Mouse (Mus musculus) urinary bladder, adult 2 months (tissue): ENCODE measurements around the gene Cpsf6. TPM values are rescaled to one million over a fixed set of nuclear protein-coding genes. Genes with fewer than 3 reads are reported as not detected.

Source experiments
- DNase-seq: peaks from one replicate; pipeline ENCODE4 v3.0.0; 2022; ENCODE audit warnings: low spot score
- polyA plus RNA-seq: library from polyadenylated mRNA; depleted of rRNA; stranded (reverse); fragments of >200 nt; gene quantifications from 2 replicates; pipeline ENCODE4 v1.2.3, GENCODE M21; 2012

Gene Cpsf6
- polyA plus RNA-seq, 1 experiment, result 43.5 TPM

- DNase-seq, result no peak
Measured at GRCm38 (mm10) chr10:117413562-117414527, 34.0 kb upstream of the Cpsf6 start.

- no peak for DNase-seq
Measured at GRCm38 (mm10) chr10:117412474-117413057, 32.8 kb upstream of the Cpsf6 start.

- DNase-seq, result no peak
Measured at GRCm38 (mm10) chr10:117411716-117412473, 32.1 kb upstream of the Cpsf6 start.

GRCm38 (mm10) chr10:117411131-117411530 is 31.3 kb upstream of the Cpsf6 start:
- no peak for DNase-seq

GRCm38 (mm10) chr10:117410481-117411048 is 30.8 kb upstream of the Cpsf6 start:
- DNase-seq, result no peak

- no peak for DNase-seq
Measured at GRCm38 (mm10) chr10:117409373-117410354, 29.8 kb upstream of the Cpsf6 start.

- no peak for DNase-seq
Measured at GRCm38 (mm10) chr10:117408545-117409372, 28.9 kb upstream of the Cpsf6 start.

- DNase-seq, result no peak
Measured at GRCm38 (mm10) chr10:117407734-117408288, 28.0 kb upstream of the Cpsf6 start.

- no peak for DNase-seq
Measured at GRCm38 (mm10) chr10:117406843-117407733, 27.3 kb upstream of the Cpsf6 start.

GRCm38 (mm10) chr10:117406283-117406588 is 26.4 kb upstream of the Cpsf6 start:
- no peak for DNase-seq

GRCm38 (mm10) chr10:117405526-117406282 is 25.9 kb upstream of the Cpsf6 start:
- no peak for DNase-seq

- DNase-seq, result no peak
Measured at GRCm38 (mm10) chr10:117404384-117404783, 24.6 kb upstream of the Cpsf6 start.

GRCm38 (mm10) chr10:117403344-117403953 is 23.6 kb upstream of the Cpsf6 start:
- DNase-seq, result no peak

- DNase-seq, result no peak
Measured at GRCm38 (mm10) chr10:117402403-117403333, 22.9 kb upstream of the Cpsf6 start.

- DNase-seq, result no peak
Measured at GRCm38 (mm10) chr10:117401364-117401763, 21.5 kb upstream of the Cpsf6 start.

- no peak for DNase-seq
Measured at GRCm38 (mm10) chr10:117400246-117400954, 20.6 kb upstream of the Cpsf6 start.
